Mouse (Mus musculus) lung, postnatal 25 days (tissue): ENCODE data around the gene Syvn1.
"Not testable (repeated sequence)": the region's sequence is repeated elsewhere in the genome, so short reads cannot be mapped to it uniquely, and the experiment has no call there.

Source experiments
- DNase-seq: peaks from one replicate; pipeline ENCODE4 v3.0.0; 2022; ENCODE audit warnings: low spot score

Syvn1 gene

GRCm38 (mm10) chr19:6040002-6040401 lies 6.4 kb upstream of the Syvn1 start:
- no peak for DNase-seq

GRCm38 (mm10) chr19:6042293-6042692 lies 4.1 kb upstream of the Syvn1 start:
- no peak for DNase-seq

DNA sequence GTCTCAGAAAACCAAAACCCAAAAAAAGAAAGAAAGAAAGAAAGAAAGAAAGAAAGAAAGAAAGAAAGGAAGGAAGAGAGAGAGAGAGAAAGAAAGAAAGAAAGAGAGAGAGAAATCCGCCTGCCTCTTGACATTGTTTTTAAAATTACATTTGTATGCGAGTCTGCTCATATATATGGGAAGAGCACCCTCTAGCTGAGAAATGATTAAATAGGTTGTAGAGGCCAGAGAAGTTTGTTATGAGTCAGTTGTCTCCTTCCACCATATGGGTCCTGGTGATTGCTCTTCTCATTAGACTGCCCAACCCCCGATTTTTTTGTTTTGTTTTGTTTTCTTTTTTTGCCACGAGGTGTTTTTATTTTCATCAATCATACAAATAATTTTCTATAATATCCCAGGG lies 2.3 kb upstream of the Syvn1 start:
- DNase-seq, result not testable (repeated sequence)

DNA sequence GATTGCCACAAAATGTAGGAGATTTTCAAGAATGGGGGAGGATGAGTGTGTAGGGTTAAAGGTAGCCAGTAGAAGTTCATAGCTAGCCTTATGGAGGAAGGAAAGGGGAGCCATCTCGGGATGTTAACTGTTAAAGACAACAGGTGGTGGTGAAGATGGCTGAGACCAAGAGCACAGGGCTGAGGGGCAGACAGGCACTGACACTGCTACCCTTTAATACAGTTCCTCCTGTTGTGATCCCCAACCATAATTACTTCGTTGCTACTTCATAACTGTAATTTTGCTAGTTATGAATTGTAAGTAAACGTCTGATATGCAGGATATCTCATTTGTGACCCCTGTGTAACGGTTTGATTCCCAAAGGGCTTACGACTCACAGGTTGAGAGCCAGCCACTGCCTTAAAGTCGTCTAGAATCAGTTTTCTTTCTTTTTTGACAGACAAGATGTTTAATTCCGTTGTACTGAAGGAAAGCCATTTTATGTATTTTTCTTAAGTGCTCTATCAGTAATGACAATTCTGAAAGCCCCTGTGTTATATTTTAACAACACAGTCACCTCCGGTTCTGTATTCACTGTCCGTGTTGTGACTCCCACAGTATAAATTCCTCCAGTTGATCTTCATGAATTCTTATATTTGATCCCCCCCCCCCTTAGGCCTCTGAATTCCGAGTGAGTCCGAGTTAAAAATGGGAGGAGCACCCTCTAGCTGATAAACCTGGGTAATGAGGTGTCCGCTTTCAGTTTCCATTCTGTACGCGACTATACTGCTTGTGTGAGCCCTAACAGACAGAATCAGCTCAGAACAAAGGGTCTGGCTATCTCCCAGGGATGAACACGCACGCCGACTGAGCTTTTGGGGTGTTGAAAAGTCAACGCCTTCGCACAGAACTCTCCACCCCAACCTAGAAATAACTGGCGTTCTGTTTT lies 746 bp upstream of the Syvn1 start:
- DNase-seq, result peak; percentile 53

DNA sequence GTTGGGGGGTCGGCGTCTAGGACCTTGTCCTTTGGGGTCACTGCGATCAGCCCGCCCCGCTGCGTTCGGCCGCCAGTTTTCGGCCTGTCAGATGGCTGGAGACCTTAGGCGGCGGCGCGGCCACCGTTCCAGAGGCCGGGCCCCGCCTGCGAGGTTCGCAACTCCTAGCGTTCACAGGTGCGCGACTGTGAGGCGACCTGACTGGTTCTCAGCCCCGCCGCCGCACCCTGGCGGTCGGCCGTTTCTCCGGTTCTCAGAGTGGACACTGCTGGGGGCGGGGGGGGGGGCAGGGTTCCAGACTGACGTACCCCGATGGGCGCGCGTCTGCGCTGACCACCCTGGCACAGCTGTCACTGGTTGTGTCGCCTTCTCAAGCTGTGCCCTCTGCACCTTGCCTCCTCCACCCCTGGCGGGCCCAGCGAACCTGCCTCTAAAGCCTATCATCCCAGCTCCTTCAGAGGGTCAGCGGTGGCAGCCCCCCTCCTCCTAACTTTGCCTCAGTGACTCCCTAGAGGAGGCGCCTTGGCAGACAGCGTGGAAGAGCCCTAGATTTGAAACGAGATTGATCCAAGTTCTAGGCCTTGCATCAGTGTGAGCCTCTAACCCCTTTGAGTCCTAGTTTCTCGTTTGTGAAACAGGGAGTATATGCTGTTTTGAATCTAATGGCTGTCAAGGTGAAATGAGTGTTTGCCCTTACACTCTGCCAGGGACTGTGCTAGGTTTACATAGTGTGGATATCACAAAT lies 950 bp downstream of the Syvn1 start:
- no peak for DNase-seq

DNA sequence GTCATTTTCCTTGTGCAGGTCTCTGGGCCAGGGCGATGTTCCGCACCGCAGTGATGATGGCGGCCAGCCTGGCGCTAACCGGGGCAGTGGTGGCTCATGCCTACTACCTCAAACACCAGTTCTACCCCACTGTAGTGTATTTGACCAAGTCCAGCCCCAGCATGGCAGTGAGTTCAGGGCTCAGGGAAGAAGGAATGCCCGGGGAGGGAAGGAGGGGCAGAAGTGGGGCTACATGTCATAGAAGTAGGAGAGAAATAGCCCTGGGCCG lies 1.5 kb downstream of the Syvn1 start:
- DNase-seq, result no peak

DNA sequence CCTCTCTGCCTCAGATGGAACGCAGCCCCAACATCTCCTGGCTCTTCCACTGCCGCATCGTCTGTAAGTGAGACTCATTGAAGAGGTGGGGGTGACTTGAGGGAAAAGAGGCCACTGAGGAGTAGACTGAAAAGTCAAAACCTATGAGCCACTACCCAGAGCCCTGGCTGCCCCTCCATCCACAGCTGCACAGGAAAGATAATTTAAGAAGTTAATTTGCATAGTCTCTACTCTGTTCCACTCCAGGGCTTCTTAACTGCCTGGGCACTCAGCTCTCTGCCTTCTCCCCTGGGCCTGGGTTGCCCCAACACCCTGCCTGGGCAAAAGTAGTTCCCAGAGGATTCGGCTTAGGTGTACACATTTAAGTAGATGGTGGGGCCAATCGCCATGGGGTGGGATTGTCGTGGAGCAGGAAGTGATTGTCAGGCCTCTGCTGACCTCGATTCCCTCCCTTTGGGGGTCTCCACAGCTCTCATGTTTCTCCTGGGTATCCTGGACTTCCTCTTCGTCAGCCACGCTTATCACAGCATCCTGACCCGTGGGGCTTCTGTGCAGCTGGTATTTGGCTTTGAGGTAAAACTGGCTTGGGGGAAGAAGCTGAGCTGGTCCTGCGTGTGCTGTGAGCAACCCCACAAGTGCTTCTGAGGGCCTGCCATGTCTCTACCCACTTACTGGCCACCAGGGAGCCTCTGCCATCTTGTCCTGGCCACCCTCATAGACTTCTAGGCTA lies 2.5 kb downstream of the Syvn1 start:
- no peak for DNase-seq

- DNase-seq, result no peak
Measured at GRCm38 (mm10) chr19:6052516-6052915, 6.1 kb downstream of the Syvn1 start.

DNA sequence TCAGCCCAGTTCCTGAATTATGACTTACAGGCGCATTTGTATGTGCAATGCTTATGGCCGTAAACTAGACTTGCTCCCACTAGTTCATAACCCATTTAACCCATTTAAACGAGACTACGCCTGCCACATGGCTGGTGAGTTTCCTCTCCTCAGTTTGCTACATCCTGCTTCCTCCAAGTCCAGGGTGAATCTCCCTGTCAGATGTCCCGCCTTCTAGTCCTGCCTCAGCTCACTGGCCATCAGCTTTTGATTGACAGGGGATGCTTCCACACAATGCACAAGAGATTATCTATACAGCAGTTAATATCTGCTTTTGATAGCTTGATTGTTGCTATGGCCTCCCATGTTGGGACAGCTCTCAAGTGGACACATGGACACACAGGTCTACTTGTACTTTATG lies 7.9 kb downstream of the Syvn1 start:
- no peak for DNase-seq

DNA sequence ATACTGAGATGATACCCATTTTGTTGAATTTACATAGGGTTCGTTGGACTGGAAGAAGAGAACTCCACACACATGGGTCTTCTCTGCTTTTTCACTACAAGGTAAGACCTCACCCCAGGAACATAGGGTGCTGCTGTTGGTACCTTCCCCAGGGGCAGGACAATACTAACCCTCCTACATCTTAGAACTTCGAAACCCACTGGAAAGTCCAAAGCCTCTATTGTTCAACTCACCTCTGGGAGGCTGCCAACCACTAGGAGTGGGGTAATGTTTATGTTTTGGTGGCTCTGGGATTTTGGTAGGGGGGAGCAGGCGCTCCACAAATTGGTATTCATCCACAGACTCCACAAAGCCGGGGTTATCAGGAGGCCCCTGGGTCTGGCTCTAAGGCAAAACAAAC lies 10.3 kb downstream of the Syvn1 start:
- no peak for DNase-seq

- peak; percentile 98 for DNase-seq
Measured at GRCm38 (mm10) chr19:6057313-6058096, 11.1 kb downstream of the Syvn1 start, which contains the start of the genes Mrpl49 and Fau. Gene Mrpl49 (minus strand): TSS chr19:6057785. Gene Fau (plus strand): TSS chr19:6057844.

DNA sequence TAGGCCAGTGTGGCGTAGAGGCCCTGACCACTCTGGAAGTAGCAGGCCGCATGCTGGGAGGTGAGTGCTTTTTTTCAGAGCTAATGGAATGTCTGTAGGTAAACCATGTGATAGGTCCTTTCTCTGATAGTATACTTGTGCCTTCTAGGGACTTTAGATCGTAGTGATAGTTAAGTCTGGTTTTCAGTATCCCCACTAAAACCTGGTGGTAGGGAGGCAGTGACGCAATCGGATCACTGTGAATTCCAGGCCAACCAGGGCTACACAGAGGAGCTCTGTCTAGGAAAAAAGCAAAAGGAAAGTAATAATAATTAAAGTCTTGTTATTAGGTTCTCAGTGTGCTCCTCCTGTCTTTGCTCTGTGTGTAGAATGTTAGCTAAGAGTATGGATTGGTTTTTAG lies 12.1 kb downstream of the Syvn1 start:
- no peak for DNase-seq

DNA sequence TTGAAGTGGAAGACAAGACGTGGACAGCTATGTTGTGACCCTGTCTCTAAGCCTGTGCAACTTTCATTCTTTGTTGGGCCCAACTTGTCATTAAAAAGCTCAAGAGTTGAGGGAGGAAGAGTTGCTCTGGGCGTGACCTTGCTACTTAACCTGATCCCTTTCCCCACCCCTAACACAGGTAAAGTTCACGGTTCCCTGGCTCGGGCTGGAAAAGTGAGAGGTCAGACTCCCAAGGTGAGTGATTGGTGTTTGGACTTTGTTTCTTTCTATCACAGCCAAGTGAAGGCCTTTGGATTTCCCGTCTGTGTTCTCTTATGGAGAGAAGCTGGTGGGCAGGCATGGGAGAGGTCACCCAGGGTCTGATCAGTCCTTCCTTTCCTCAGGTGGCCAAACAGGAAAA lies 12.6 kb downstream of the Syvn1 start:
- DNase-seq, result no peak

- DNase-seq, result peak; percentile 97
Measured at GRCm38 (mm10) chr19:6061021-6061533, 14.7 kb downstream of the Syvn1 start, which contains the start of gene Znhit2. Gene Znhit2 (plus strand): TSS chr19:6061192.

DNA sequence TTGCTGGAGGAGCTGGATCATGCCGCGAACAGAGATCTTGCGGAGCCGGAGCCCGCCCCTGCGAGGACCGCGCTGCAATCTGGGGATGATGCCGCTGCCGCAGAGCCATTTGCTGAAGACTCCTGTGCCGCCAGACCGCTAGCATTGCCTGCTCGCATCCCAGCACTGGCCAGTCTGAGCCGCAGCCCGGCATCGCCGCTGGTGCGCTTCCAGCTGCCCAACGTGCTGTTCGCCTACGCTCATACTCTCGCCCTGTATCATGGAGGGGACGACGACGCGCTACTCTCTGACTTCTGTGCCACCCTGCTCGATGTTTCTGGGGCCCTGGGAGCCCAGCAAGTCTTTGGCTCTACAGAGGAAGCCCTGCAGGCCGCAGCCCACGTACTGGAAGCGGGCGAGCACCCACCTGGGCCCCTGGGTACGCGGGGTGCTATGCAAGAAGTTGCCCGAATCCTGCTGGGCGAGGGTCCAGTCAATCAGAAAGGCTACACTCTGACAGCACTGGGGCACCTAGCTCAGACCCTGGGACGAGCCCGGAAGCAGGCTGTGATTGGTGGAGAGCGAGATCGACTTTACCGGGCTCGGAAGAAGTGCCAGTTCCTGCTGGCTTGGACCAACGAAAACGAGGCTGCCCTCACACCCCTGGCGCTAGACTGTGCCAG lies 15.4 kb downstream of the Syvn1 start:
- peak; percentile 46 for DNase-seq

GRCm38 (mm10) chr19:6062418-6062817 lies 16.0 kb downstream of the Syvn1 start:
- DNase-seq, result no peak

DNA sequence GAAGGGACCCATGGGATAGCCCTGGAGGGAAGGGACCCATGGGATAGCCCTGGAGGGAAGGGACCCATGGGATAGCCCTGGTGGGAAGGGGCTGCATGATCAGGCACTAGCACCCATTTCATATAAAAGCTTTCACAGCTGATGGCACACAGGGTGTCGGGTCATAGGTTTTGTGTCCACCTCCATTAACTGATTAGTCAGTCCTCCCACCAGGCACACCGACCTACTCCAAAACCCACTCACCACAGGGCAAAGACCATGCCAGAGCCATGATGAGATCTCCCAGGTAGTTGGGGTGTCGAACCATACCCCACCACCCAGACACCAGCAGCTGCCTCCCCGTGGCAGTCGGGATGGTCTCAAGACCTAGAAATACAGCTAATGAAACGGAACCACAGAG lies 16.7 kb downstream of the Syvn1 start:
- no peak for DNase-seq

GRCm38 (mm10) chr19:6066571-6066970 lies 20.2 kb downstream of the Syvn1 start:
- no peak for DNase-seq

GRCm38 (mm10) chr19:6067011-6067723 lies 20.8 kb downstream of the Syvn1 start:
- DNase-seq, result peak; percentile 79

GRCm38 (mm10) chr19:6067724-6068415 lies 21.5 kb downstream of the Syvn1 start, which contains the start of gene Tm7sf2:
Gene Tm7sf2 (minus strand): TSS chr19:6068373.
- DNase-seq, result peak; percentile 93
